Mouse (Mus musculus): ENCODE measurements around the gene Notum. TPM values are rescaled to one million over a fixed set of nuclear protein-coding genes. Genes with fewer than 3 reads are reported as not detected.

Notum gene
- total RNA-seq, 1 experiment from 2014 or later = not detected

DNA sequence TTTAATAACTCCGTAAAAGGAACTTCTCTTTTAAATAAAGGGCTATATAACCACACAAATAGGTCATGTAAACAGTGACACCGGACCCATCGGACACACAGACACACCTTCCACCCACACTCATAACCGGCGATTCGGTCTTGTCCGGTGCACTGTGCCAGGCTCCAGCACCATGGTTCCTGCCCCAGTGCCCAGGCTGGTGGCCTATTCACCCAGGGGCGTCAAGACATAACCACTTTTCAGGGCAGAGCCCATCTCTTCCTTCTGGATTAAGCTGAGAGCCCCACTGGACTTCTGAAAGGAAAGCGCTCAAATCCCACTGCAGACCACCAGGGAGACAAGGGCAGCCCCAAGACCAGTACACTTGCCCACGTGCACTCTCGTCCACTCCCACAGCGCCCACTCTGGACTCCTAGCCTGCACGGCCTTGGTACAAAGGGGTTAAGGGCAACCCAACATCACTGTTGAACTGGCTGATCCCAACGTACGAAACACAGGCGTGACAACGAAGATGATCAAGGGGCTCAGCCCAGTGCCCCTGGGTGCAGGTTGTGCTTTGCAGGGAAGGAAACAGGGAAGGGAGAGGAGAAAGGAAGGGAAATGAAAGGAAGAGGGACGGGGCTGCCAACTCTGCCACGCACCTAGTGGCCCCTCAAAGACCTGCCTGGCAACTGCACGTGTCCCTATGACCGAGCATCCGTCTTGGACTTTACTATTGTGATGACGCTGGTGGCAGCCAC lies 32.2 kb downstream of the Notum start:
- no peak for ATAC-seq (replicated peaks in 1 of 2; ENCODE audit: insufficient read depth in 1 of 2, low FRiP score in 2 of 2, low TSS enrichment in 1 of 2, low read depth in 1 of 2, poor library complexity in 2 of 2, severe bottlenecking in 2 of 2)

- peak; percentile 53 to 60 for ATAC-seq (replicated peaks in 1 of 2; ENCODE audit: insufficient read depth in 1 of 2, low FRiP score in 2 of 2, low TSS enrichment in 1 of 2, low read depth in 1 of 2, poor library complexity in 2 of 2, severe bottlenecking in 2 of 2)
These were observed 33.3 kb downstream of the Notum start for GRCm38 (mm10) chr11:120627468-120628300.

- ATAC-seq (replicated peaks in 1 of 2; ENCODE audit: insufficient read depth in 1 of 2, low FRiP score in 2 of 2, low TSS enrichment in 1 of 2, low read depth in 1 of 2, poor library complexity in 2 of 2, severe bottlenecking in 2 of 2) = no peak
These were observed 34.0 kb downstream of the Notum start for GRCm38 (mm10) chr11:120626785-120627467.

GRCm38 (mm10) chr11:120625152-120625775 lies 35.7 kb downstream of the Notum start, which contains the start of gene Sirt7:
TSS of gene Sirt7 (minus strand) at chr11:120625240.
- no peak for ATAC-seq (replicated peaks in 1 of 2; ENCODE audit: insufficient read depth in 1 of 2, low FRiP score in 2 of 2, low TSS enrichment in 1 of 2, low read depth in 1 of 2, poor library complexity in 2 of 2, severe bottlenecking in 2 of 2)

DNA sequence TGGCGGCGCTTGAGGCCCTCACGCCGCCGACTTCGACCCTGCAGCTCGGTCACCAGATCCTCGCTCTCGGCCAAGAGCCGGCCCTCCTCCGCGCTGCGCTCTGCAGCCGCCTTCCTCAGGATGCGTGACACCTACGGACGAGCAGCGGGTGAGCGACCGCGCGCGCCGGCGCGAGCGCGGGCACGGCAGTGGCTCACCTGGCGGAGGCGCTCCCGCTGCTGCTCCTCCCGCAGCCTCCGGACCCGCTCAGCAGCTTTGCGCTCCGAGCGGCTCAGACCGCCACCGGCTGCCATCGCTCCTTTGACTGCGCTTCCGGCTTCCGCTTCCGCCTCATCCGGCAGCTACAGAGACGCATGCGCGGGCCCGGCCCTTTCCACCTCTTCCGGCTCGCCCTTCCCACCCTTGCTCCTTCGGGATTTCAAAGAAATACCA lies 36.3 kb downstream of the Notum start:
- peak; percentile 23 to 40; a peak in 2 of 4 replicates for ATAC-seq (replicated peaks in 1 of 2; ENCODE audit: insufficient read depth in 1 of 2, low FRiP score in 2 of 2, low TSS enrichment in 1 of 2, low read depth in 1 of 2, poor library complexity in 2 of 2, severe bottlenecking in 2 of 2)

DNA sequence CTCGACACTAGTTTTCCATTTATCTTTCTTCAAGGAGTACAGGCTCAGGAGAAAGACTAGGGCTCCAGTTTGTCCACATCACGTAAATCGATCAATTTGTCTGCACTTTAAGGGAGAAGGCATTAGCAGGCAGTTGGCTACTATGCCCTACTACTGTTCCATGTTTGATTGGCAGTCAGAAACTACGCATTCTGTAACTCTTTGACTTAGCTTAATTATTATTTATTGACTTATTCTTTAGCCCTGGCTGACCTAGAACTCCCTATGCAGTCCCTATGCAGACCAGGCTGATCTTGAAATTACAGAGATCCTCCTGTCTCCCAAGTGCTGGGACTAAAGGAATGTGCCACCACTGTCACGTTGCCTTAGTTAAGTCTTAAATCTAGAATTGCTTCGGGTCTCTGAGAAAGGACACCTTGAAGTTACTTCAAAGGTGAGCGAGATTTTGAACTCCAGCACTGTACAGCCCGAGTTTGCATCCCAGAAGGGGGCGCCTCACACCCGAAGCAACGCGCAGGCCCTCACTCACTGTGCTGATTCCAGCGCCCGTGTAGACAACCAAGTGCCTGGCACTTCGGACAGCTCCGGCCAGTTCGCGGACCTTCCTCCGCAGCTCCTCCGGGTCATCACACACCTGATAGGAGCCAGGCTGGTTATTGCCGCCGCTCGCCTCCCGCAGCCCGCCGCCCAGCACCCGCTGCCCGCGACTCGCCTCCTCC lies 36.9 kb downstream of the Notum start:
- 0 out of 4 replicates have a peak, but pooled peaks of 1 of the 2 experiments have one; percentile 23 for ATAC-seq (replicated peaks in 1 of 2; ENCODE audit: insufficient read depth in 1 of 2, low FRiP score in 2 of 2, low TSS enrichment in 1 of 2, low read depth in 1 of 2, poor library complexity in 2 of 2, severe bottlenecking in 2 of 2)

DNA sequence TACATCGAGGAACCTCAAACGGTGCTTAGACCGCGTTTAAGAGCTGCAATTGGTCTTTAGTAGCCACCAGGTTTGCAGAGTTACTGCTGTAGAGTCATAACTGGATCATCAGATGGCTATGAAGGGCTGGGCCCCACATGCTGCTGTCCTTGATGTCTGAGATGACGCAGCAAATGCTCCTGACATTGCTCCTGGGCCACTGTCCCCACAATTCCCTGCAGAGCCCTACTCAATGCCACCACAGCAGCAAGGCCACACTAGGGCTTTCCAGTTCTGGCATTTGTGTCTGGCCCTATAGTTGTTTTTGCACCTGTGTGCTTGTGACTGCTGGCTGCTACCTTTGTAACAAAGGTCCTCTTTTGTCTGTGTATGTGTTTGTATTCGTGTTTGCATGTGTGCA lies 38.2 kb downstream of the Notum start:
- ATAC-seq (replicated peaks in 1 of 2; ENCODE audit: insufficient read depth in 1 of 2, low FRiP score in 2 of 2, low TSS enrichment in 1 of 2, low read depth in 1 of 2, poor library complexity in 2 of 2, severe bottlenecking in 2 of 2) = no peak

- ATAC-seq (replicated peaks in 1 of 2; ENCODE audit: insufficient read depth in 1 of 2, low FRiP score in 2 of 2, low TSS enrichment in 1 of 2, low read depth in 1 of 2, poor library complexity in 2 of 2, severe bottlenecking in 2 of 2) = no peak
These were observed 40.8 kb downstream of the Notum start for GRCm38 (mm10) chr11:120620195-120620594.

- ATAC-seq (replicated peaks in 1 of 2; ENCODE audit: insufficient read depth in 1 of 2, low FRiP score in 2 of 2, low TSS enrichment in 1 of 2, low read depth in 1 of 2, poor library complexity in 2 of 2, severe bottlenecking in 2 of 2) = no peak
These were observed 42.1 kb downstream of the Notum start for GRCm38 (mm10) chr11:120618619-120619535.

- ATAC-seq (replicated peaks in 1 of 2; ENCODE audit: insufficient read depth in 1 of 2, low FRiP score in 2 of 2, low TSS enrichment in 1 of 2, low read depth in 1 of 2, poor library complexity in 2 of 2, severe bottlenecking in 2 of 2) = peak; percentile 94
These were observed 43.4 kb downstream of the Notum start, which contains the start of gene Pcyt2 for GRCm38 (mm10) chr11:120617519-120618112. TSS of gene Pcyt2 (minus strand) at chr11:120617936.

DNA sequence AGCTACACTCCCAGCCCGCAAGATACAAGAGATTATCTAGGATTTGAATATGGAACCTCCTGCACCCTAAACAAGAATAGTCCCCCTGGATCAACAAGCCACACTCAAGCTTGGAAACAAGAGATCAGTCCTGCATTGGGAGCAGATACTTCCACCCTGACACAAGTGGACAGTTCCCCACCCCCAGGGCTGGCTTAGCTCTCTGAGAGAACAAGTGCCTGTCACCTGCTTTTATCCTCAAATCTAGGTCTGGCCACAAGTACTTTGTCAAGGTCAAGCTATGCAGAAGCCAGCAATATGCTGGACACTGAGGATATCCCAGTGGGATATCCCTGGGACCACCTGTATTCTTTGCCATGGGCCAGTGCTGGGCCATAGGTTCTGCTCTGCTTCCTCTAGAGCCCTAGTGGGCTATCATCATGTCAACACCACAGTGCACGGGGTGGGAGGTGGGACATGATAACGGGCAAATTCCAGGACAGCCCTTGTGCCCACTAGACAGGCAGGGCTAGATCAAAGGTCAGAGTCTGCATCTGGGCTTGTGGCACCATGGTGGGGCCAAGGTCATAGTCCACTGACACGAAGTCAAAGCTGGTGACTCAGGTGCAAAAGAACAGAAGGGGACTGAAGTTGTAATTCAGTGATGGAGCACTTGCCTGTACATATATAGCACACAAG lies 44.2 kb downstream of the Notum start:
- no peak for ATAC-seq (replicated peaks in 1 of 2; ENCODE audit: insufficient read depth in 1 of 2, low FRiP score in 2 of 2, low TSS enrichment in 1 of 2, low read depth in 1 of 2, poor library complexity in 2 of 2, severe bottlenecking in 2 of 2)

DNA sequence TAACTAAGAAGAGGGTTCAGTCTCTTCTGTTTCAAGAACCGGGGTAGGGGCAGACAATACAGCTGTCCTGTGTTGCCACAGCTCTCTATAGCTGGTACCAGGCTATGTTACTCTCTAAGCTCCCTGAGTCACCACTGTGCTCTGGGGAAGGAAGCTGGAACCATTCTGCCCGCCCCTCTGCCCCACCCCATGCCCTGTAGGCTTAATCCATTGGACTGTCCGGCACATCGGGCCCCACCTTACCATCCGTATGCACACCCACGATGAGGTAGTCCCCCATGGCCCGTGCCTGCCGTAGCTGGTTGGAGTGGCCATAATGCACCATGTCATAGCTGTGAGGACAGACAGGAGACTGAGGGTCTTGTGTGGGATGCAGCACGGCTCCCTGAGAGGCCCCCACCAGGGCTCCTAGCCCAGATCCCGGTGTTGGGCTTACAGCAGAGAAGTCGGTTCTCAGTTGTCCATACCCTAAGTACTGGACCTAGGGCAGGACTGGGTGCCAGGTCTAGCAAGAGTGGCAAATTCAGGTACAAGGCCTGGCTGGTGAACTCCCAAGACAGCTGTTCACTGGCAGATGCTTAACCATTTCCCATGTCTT lies 45.3 kb downstream of the Notum start:
- ATAC-seq (replicated peaks in 1 of 2; ENCODE audit: insufficient read depth in 1 of 2, low FRiP score in 2 of 2, low TSS enrichment in 1 of 2, low read depth in 1 of 2, poor library complexity in 2 of 2, severe bottlenecking in 2 of 2) = no peak

GRCm38 (mm10) chr11:120615167-120615566 lies 45.8 kb downstream of the Notum start:
- no peak for ATAC-seq (replicated peaks in 1 of 2; ENCODE audit: insufficient read depth in 1 of 2, low FRiP score in 2 of 2, low TSS enrichment in 1 of 2, low read depth in 1 of 2, poor library complexity in 2 of 2, severe bottlenecking in 2 of 2)

DNA sequence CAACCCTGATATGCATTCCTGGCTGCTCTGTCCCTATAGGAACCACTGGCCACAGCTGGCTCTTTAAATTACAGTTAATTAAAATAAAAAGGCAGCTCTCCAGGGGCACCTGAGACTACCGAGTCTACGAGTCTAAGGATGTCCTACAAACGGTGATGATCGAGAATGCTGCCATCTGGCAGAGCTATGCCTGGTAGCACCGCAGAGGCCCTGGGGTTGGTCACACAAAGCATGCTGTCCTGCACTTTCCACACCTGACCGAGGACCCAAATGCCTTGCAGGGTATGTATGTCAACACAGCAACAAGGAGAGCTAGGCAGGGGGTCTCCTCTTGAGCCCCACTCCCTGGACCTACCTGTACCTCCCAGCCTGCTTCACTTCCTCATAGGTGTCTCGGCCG lies 47.0 kb downstream of the Notum start:
- ATAC-seq (replicated peaks in 1 of 2; ENCODE audit: insufficient read depth in 1 of 2, low FRiP score in 2 of 2, low TSS enrichment in 1 of 2, low read depth in 1 of 2, poor library complexity in 2 of 2, severe bottlenecking in 2 of 2) = no peak

DNA sequence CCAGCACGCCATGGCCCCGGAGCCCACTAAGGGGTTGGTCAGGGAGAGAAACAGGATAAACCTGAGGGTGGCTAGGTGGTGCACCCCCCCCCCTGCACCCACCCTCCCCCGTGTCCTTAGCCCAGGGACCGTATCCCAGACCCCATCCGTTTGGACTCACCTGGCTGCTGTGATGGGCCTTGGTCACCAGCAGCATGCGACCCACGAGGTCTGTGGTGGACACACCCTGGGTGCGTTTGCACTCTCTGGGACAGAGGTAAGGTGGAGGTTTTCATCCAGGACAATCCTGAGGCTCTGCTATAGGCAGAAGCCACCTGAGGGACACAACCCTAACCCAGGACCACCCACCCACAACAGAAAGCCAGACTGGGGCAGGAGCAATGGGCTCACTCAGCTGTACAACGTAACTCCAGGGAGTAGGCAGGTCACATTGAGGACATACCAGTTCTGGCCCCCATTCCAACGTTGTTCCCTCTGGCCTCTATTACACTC lies 47.4 kb downstream of the Notum start:
- ATAC-seq (replicated peaks in 1 of 2; ENCODE audit: insufficient read depth in 1 of 2, low FRiP score in 2 of 2, low TSS enrichment in 1 of 2, low read depth in 1 of 2, poor library complexity in 2 of 2, severe bottlenecking in 2 of 2) = no peak
